Mouse (Mus musculus) megakaryocyte progenitor cell, adult 5-6 weeks (primary cell): ENCODE measurements at regions not wholly inside any gene's neighbourhood (a gene's known extent, or its start where the extent isn't known, plus 50 kb on each side); places are given as distances from the start of the nearest gene placed in this dataset.

Source experiments
- ATAC-seq: replicated peaks from 2 replicates; pipeline ENCODE4 v1.8.0; 2016; ENCODE audit warnings: mild to moderate bottlenecking, moderate TSS enrichment, inconsistent platforms; ENCODE audit not compliant: poor library complexity

DNA sequence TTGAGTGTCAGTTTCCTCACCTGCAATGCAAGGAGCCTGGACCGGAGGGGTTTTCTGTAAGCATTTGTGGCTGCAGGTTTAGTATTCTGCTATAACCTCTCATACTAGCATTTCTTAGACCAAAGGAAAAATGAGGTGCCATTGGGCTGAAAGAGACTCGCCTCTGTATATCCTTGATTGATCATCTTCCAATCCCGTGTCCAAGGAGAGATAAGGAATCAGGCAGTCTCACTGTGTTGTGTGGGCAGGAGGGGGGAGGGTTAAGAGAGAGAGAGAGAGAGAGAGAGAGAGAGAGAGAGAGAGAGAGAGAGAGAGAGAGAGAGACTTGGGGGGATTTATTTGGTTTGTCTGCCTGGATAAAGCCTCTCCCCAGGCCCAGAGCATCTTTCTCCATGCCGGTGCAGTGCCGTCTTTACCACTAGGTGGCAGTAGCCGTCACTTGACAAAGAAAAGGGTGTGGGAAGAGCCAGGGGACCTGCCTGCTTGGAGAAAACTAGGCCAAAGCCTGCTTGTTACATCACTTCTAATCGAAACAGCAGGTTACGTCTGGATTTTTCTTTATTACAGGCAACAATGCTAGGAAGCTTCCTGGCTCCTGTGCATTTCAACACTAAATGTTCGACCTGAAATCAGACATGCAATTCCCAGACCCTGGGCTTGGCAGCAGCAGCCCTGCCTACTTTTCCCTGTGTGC, 56.1 kb upstream of the Ces5a start:
- peak; percentile 87 for ATAC-seq

DNA sequence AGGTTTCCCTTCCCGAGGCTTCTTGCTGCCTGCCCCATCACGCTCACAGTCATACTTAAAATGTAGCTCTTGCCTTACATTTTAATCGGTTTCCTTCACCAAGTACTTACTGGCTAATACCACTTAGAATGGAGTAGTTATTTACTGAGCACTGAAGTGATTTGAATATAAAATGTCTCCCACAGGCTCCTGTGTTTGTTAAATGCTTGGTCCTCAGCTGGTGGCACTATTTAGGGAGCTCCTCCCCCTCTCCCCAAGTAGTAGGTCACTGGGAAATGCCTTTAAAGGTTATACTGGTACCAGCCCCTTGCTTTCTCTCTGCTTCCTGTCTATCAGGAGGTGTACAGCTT, 56.6 kb upstream of the Ces5a start:
- no peak for ATAC-seq

DNA sequence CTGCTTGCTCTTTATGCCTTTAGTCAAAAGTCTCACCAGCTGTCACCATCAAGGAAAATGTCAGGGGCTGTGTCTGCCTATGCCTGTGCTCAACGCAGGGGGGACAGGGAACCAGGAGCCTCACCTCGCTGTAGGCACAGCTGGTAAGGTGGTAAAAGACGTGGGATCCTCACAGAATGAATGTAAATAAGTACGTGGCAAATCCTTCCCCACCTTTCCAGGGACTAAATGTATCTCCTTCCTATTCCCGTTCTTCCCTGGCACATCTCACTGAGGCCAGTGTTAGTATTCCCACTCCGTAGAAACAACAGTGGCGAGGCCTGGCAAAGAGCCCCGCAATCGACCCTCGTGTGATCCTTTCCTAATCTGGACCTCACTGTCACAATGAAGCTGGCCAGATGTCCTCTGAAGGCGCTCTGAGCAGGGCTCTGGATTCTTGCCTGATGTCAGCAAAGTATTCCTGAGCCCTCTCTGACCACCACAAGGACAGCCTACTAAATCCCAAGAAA, 63.0 kb upstream of the Ces5a start:
- ATAC-seq, result no peak

DNA sequence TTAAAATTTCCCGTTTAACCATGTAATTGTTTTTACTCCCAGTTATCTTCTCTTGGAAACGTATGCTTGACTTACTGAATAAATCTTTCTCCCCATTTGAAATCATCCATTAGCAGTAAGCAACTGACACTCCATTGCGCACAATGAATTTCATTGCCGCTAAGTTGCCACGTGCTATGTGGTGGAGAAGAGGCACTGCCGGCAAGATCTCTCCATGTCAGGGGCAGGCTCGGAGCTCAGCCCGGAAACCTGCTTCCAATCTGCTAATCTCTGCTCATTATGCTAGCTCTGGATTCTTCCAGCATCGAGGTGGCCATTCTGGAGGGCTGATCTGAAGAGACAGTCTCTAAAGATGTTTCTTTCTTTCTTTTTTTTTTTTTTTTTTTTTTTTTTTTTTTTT, 63.7 kb upstream of the Ces5a start:
- ATAC-seq, result no peak

DNA sequence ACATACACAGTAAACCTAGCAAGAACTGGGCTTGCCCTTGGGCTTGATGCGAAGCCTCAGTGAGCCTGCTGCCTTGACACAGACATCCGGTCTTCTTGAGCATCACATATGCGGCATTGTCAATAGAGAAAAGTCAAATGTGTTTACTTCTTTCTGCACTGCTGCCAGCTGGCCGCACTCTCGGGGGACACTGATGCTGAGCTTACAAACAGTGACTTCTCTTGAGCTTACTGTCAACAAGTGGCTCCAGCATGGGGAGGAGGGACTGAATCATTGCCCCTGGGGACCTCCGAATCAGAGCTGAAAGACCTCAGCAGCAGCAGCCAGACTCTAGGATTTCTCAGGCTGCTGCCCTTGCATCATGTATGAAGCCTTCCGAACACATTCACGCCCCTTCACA, 64.1 kb upstream of the Ces5a start:
- no peak for ATAC-seq

DNA sequence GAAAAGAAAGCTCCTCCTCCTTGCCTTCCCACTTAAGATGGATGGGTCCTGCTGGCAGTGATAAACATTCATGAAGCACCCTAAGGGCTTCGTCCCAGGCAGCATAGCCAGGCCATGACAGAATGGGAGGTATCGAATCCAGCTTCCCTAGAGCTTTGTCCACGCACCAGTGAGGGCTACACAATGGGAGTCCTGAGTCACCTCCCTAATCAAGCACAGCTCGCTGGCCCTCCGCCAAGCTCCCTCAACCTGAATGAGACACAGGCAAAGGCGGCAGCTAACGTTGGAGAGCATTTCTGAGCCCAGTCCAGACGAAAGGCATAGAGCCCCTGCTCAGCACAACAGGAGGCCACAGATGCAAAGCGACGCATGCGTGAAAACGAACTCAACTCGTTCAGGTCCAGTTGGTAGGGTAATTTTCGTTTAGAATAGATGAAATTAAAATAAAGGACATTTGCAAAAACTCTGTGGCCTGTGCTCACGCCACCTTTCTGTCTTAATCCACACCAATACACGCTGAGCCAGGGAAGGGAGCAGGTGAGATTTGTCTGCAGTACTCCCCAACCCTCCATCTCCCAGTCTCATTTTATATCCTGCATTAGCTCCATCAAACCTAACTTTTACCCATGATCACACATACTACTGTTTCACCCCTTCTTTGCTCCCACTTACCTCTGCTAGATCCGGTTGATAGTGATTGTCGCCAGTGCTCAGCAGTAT, 91.3 kb upstream of the Ces5a start:
- ATAC-seq, result no peak

DNA sequence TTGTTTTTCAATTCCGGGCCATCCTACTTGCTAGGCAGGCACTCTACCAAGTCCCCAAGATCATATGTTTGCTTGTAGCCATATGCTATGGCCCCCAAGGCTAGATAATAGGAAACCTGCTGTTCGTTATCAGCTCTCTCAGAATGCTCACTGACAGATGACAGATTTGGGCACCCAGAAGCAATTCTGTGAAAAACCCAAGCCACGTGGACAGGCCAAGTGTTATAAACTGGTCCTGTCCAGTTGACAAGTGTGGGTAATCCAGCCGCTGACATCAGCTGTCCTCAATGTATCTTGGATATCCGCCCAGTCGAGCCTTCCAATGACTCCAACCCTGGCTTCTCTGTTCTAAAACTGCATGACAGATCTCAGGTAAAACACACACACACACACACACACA, 92.0 kb upstream of the Ces5a start:
- no peak for ATAC-seq

DNA sequence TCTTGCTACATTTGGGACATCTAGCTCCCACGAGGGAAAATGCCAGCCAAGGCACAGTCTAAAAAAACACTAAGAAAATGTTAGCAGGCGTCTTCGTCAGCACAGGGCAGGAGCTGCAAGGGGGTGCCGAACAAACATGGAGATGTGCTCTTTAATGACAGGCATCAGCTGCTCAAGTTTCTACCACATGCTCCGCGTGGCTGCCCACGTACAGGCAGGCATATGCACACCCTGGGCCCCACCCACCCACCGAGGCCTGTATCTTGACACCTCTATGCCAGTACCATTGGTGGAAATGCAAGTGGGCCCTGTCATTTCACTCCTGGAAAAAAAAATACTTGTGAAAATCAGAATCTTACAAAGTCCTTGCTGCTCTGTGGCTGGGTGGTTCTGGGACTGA, 97.3 kb upstream of the Ces5a start:
- no peak for ATAC-seq

DNA sequence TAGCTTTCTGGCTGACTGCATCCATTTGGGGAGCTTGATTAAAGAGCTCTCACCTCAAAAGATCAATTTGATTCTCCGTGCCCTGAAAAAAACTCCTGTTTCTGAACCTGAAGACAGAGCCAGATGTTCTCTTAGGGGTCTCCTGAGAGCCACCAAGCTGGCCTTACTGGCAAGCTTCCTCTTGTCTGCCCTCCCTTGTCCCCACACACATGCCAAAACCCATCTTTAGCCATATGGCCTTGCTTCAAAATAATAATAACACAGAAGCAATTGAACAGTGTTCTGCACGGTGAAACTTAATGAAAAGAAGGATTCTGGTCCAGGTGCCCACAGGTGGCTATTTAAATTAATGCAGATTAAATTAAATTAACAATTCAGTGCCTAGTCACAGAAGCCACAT, 107.1 kb upstream of the Ces5a start:
- ATAC-seq, result no peak

DNA sequence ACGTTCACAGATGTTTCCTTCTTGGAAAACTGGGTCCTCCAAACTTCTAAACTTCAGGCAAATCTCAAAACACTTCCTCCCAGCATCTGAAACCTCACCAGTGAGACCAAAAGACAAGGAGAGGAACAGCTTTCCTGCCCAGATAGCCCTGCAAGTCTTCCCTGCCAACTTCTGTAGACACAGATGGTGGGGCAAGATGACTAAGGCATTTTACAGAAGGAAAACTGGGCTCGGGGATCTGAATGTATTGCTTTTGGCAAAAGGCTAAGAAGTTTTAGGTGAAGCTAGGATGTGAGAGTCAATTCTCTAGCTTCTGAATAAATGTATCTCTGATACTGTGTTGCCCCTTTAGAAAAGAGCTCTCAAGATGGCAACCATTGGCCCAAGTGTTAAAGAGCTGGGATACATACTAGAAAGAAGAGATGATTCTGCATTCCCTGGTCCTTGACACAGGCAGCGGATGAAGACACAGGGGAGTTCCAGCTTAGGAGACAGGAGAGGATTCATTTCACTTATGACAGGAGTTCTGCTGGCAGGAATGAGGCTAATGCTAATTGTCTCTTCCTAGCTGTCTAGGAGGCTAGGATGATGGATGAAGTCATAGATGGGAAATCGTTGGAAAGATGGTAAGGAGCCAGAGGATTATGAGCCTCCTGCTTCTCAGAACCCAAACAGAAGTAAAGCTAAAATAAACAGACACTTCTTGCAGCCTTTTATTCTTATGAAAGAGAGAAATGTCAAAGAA, 108.0 kb upstream of the Ces5a start:
- no peak for ATAC-seq

DNA sequence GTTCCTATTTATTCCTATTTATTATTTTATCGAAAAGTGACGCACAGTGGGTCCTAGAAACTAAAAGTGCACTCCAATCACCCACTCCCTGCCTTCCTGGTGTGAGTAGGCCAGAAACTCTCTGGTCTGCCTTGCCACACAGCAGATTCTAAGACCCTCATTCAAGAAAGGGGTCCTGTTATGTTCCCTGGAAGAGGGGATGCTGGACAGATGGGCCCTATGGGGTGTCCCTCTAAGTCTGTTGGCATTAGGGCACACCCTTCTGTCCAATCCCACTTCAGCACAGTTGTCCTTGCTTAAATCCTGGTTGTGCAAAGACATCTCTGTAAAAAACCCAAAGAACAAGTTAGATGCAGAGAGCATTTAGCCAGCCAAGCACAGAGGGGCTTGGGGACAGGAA, 117.8 kb upstream of the Ces5a start:
- no peak for ATAC-seq

DNA sequence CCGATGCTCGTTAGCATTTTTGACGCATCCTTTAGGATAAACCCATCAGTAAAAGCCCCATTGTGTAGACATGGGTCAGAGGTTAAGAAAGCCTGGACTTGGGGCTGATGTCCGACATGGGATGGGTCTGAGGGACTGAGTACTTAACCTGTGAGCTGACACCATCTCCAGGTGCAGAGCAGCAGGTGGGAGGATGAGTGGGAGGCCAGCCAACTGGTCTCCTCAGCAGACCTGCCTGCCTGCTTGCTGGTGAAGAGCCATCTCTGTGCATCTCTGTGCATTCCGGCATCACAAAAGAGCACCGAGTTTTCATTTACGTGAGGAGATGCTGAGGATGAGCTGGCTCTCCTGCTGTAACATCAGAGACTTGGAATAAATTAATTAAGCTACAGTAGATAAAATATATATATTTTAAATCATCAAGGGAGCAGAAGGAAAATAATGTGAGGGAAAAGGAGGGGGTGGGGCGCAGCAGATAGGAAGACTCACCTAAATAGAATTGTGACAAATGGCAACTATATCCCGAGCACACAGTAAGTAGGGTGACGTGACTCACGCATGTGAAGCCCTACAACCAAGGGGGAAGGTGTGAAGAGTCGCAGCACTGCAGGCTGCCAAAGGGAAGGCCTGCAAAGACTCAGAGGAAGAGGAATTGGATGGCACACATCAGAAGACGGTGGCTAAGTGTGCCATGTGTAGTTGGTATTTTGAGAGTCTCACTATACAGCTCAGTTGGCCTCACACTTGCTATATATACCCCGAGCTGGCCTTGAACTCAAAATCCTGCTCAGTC, 118.5 kb upstream of the Ces5a start:
- ATAC-seq, result no peak

DNA sequence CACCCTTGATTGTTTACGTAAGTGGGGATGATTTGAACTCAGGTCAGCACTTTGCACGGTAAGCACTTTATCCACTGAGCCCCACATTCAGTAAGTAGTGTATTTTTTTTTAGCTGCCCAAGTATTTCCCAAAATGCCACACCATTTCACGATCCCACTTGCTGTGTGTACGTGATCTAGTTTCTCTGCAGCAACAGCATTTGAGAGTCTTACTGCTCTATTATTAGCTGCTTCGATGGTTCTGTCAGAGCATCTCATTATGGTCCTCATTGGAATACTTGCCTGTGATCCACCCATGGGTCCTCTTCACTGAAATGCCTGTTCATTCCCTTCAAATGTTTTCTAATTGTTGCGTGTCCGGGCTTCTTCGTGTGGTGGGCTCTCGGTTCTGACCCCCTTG, 120.1 kb upstream of the Ces5a start:
- no peak for ATAC-seq

DNA sequence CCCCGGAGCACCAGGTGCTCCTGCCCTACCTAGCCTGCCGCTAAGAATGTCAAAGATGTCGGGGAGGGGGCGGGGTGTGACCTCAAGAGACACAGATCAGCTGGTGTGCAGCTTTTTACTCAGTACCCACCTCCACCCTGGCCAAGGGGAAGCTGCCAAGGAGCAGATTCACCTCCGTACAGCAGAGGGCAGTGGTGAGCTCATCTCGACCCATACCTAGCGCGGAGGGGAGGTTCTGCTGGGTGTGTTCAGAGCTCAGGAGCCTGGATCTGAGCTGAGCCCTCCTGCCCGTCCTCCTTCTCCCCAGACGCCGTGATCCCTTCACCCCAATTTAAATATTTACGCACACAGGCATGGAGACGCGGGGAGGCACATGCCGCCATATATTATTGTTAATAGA, 126.1 kb upstream of the Ces5a start:
- ATAC-seq, result peak; percentile 99

DNA sequence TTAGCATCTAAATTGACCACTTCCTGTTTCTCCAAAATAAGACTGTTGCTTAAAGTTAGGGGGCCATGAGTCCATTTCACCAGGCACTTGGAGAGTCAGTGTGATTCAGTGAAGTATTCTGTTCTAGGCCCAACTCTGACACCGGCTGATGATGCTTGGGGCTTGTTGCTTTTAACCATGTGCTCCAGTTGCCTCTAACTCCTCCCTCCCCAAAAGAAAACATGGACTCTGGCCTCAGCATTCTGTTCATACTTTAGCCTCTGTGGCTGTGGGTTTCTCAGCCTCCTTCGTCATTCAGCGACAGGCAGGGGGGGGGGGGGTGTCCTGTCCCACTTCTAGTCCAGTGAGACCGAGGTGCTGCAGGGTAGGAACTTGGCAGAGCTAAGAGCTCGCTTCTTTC, 126.6 kb upstream of the Ces5a start:
- no peak for ATAC-seq

DNA sequence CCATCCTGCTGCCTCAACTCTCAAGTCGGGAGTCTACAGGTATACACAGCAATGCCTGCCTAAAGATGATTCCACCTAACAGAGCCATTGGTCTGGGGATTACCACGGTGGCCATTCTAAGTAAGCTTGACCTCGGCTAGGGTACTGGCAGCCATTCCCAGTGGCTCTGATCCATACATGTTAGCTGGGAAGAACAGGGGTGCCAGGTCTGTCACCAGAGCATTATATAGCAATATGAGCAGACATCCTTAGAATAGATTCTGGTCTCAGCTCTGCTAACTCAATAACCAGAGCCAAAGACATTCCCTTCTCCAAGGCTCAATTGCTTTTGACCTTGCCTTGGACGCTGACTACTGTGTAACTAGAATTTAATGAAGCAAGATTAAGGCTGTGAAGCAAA, 128.2 kb upstream of the Ces5a start:
- ATAC-seq, result no peak

DNA sequence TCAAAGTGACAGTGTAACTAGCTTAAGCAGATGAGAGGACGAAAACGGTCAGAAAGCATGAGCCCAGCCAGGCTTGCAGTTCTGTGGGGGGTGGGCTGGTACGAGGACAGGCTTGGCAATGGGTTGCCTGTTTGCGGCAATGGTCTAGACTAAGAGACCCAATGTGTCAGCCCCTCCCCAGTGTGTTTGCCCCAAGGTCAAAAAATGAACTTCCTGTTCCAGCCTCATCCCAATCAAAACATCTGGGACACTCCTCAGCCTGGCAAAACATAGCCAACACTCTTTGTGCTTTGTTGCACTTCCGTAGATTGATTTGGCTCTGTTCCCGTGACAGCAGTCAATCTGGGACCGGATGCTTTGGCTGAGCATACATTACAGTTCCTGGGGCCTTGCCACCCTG, 132.7 kb upstream of the Ces5a start:
- ATAC-seq, result no peak

DNA sequence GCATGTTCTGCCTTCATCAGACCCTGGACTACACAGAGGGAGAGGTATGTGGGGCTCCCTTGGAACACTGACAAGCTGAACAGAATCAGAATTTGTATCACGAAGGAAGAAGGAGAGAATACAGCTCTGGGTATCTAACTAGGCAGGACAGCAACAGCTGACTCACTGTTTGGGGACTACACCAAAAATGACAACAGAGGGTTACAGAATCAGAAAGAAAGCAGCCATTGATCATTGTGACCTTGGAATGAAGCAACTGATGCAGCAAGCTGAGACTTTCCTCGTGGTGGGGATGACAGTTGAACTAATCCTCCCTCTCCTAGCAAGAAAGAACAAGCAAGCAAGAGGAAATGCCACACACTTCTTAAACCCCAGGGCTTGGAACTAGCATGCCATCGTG, 135.0 kb upstream of the Gnao1 start:
- no peak for ATAC-seq

DNA sequence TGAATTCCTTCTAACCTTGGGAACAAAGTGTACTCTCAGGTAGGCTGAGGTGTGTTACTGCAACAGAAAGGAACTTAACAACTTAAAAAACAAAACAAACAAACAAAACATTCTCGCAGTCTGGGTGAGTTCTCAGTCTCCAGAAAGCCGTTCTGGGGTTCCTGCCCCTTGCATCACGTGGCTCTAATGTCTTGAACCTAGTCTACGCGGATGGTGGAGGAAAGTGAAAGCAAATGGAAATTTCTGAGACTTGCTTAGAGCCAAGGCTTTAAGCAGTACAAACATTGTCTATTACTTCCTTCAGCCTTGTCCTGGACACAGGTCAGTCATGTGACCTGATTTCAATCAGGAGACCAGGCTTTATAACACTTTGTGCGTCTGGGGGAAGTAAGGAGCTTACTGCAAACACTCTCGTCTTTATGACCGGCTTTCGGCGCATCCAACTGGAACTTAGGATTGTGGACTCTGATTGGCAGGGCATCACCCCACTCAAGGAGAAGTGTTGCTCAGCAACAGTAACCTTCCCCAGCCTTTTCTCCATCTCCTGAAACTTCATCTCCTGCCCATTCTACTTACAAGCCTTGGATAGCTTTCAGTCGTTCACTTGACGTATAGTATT, 125.9 kb upstream of the Gnao1 start:
- ATAC-seq, result no peak

DNA sequence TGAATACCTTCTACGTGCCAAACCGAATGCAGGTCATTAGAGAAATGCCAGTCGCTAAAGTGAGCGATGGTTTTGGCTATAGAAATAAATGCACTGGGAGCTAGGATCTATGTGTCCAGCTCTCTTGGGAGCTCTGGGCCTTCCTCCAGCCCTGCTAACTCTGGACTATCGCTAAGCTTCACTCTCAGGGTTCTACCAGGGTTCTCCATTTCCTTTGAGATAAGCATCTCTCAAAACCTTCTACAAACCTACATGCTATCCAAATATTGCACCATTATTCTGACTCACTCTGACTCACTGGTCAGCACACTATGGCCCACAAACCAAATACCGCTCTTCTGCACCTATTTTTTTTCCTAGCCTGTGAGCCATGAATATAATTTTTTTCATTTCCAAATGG, 125.4 kb upstream of the Gnao1 start:
- no peak for ATAC-seq

DNA sequence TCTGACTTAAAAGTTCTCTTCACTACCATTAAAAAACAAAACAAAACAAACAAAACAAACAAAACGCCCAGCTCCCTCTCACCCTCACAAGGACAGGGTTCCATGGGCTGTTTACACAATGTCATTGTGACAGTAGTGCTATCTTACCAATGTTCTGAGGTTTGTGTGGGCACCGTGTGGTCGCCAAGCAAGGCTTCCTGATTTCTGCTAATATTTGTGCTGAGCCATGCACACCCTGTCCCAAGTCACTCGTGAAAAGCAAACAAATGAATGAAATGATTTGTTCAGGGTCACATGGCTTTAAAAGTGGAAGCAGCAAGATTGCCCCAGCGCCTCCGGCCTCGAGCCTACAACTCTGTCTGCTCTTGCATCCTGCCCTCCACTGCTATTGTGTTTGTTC, 120.9 kb upstream of the Gnao1 start:
- ATAC-seq, result no peak
